Mouse (Mus musculus) CD4-positive, CD25-positive, alpha-beta regulatory T cell, adult 2 months (primary cell): ENCODE data around the gene Kcnk10.

ENCODE experiments used
- DNase-seq: peaks from one replicate; pipeline ENCODE4 v3.0.0-alpha.2; 2012; ENCODE audit warnings: low read depth, low spot score

The Kcnk10 gene

GRCm38 (mm10) chr12:98571896-98572680 is 6.0 kb downstream of the Kcnk10 start:
- peak; percentile 9 for DNase-seq

DNA sequence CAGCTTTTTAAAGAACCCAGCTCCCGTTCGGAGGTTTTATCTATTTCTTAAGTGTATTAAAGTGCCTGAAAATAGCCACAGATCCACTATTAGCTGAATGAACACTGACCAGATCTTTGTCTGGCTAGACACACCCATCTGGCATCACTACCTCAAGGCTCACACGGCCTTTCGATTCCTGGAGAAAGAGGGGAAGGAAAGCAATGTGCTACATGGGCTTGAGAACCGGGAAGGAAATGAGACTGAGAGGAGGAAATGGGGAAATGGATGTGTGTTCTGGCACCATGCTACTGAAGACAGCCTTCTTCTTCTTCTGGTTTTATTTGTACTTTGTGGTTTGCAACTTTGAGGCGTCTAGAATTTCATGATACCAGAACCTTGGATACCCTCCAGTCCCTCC is 8.7 kb downstream of the Kcnk10 start:
- DNase-seq = no peak

DNA sequence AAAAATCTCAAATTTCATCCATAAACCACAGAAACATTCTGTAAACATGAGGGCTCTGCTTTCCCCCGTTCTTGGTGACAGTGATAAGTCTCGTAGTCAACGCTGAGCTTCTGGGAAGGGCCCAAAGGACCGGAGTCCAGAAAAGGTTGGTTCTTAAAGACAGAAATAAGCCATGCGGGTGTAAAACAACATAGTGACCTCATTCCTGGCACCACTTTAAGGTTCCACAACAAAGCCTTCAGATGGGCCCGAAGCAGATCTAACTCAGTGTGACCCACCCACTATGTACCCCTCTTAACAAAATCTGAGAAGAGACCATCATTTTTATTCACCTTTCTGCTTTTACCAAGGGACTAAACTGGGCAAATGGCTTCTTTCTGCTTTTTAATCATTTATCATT is 10.2 kb downstream of the Kcnk10 start:
- DNase-seq = no peak

GRCm38 (mm10) chr12:98564383-98564782 is 13.7 kb downstream of the Kcnk10 start:
- DNase-seq = no peak

GRCm38 (mm10) chr12:98563261-98563660 is 14.8 kb downstream of the Kcnk10 start:
- DNase-seq = no peak

GRCm38 (mm10) chr12:98562341-98562977 is 15.7 kb downstream of the Kcnk10 start:
- no peak for DNase-seq

DNA sequence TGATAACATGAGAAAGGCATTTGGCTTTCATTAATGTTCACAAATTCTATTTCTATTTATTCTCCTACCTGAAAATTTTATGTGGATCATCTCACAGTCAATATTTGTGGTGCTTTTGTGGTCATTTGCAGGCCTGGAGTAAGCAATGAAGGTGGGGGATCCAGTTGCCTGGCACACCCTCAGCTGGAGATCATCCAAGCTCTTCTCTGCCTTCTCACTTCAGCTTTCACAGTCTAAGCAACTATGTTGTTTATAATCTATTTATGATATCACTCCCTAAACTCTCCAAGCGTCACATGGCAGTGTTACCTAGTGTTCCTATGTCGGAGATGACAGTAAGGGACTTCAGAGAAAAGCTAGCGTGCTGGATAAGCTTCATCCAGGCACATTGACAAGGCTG is 18.1 kb downstream of the Kcnk10 start:
- no peak for DNase-seq

GRCm38 (mm10) chr12:98557013-98557677 is 21.0 kb downstream of the Kcnk10 start:
- DNase-seq = no peak

- DNase-seq = no peak
Observed at GRCm38 (mm10) chr12:98549981-98550380, 28.1 kb downstream of the Kcnk10 start.

DNA sequence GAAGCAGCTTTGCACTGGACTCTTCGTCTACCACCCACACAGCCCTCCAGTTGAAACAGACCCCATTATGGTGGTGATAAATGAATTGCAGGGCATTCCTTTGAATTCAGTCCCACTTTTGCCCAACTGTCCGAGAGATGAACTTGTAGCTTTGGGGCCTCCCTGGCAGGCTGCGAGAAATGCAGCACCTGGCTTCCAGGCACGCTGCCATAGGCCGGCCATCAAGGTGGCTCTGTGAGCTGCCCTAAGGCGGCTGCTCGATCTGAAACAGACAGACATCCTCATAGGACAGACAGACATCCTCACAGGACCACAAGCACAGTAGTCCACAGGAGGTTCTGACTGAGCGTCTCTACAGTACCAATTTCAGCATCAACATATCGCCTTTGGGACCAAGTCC is 30.0 kb downstream of the Kcnk10 start:
- DNase-seq = no peak

GRCm38 (mm10) chr12:98545875-98546274 is 32.2 kb downstream of the Kcnk10 start:
- no peak for DNase-seq

DNA sequence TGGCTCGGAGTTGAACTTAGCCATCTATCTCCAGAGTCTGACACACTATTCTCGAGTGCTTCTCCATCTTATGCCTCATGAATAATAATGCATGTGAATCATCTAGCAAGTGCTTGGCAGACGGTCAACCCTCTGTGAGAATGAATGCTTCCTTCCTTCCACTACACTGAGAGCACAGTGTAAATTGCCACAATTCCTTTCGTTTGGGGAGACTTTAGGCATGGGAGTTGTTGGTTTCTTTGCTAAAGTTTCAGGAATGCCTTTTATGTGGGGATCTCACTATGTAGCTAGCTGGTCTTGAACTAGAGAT is 32.9 kb downstream of the Kcnk10 start:
- no peak for DNase-seq

GRCm38 (mm10) chr12:98544545-98545250 is 33.4 kb downstream of the Kcnk10 start:
- no peak for DNase-seq

GRCm38 (mm10) chr12:98536760-98537159 is 41.4 kb downstream of the Kcnk10 start:
- no peak for DNase-seq

DNA sequence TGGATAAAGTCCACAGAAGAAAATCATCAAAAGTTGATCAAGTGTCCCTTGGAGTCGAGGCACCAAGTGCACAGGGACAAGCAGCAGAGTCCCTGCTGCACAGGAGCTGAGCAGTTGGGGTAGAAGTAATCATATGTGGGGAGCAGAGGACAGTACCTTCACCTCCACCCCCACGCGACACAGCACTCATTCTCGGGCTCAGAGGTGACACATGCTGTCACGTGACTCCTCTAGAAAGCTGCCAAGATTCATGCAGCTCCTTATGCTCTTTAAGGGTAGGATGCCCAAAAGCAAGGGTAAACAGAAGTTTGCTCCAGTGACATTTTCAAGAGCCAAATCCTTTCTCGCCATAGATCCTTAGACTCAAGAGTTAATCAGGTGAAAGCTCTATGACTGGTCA is 42.1 kb downstream of the Kcnk10 start:
- DNase-seq = no peak

- DNase-seq = no peak
Observed at GRCm38 (mm10) chr12:98535494-98535901, 42.6 kb downstream of the Kcnk10 start.

- DNase-seq = no peak
Observed at GRCm38 (mm10) chr12:98528635-98529034, 49.5 kb downstream of the Kcnk10 start.

- no peak for DNase-seq
Observed at GRCm38 (mm10) chr12:98525361-98525760, 52.7 kb downstream of the Kcnk10 start.

DNA sequence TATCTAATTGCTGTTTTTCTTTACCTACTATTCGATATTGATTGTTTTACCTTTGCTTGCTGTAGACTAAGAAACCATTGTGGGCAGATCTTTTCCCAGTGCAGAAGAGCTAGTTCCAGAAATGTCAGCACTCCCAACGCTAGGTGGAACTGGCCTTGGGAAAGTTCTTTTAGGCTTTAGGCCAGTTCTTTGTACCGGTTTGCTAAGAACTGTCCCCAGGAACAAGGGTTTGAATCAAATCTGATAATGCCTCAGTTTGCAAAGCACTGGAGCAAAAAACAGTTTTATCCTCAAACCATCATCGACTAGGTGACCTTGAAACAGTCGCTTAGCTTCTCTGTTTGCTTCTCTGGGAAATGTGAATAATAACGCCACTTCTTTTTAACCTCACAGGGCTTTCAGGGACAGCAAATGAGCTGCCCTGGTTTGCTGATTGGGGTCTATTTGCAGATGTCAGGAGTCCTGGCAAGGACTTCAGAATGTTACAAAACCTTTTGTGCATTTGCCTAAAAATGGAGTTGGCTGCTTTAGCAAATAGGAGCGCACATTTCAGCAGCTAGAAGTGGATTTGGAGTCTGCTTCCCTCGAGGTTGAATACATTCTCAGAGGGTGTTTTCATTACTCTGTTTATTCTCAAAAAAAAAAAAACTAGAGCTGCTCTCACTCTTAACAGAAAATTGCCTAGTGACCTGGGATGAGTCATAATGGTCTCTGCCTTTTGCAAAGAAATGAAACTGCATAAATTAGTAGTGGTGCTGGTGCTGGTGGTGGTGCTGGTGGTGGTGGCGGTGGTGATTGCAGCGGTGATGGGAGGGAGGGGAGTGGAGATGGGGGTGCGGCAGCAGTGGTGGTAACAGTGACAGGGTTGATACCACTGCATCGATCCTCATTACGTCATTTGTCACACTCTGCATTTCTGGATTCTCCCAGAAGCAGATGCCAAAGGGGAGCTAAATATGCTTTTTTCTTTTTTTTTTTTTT is 53.5 kb downstream of the Kcnk10 start:
- peak; percentile 10 for DNase-seq

DNA sequence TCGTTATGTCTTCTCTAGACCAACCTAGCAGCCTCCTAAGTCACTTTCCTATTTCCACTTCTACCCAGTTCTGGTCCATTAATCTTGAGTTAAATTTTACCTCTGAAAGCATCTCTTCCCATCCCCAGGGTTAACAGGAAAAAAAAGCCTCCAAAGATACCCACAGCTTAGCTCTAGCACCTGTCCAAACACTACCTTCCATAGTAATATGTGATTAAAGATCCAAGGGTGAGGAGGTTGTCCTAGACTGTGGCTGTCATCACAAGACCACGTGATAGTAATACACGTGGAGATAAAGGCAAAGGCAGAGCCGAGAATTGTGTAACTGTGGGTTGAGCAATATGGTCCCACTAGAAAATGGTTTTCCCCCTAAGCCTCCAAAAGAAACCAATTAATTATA is 56.8 kb downstream of the Kcnk10 start:
- no peak for DNase-seq

- DNase-seq = no peak
Observed at GRCm38 (mm10) chr12:98520568-98520931, 57.6 kb downstream of the Kcnk10 start.
